Mouse (Mus musculus): ENCODE measurements around the gene Fgfr4.
"Not testable (repeated sequence)": the region's sequence is repeated elsewhere in the genome, so short reads cannot be mapped to it uniquely, and the experiment has no call there.

Gene Fgfr4

GRCm38 (mm10) chr13:55174347-55174746, 21.9 kb downstream of the Fgfr4 start:
- no peak for DNase-seq

DNA sequence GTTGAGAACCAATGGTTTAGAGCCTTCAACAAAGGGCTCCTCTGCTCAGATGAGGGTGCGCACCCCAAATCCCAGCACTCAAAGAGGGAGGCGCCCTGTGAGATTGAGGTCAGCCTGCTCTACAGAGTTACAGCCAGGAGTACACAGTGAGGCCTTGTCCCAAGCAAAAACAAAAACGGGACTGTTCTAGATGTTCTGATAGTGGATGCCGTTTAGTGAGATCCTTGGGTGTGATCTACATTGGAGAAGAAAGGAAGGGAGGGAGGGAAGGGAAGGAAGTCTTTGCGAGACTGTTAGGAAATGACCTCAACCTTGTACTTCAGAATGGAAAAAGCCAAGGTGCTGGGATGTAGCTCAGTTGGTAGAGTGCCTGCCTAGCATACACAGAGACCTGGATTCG, 23.8 kb downstream of the Fgfr4 start:
- DNase-seq, result no peak

DNA sequence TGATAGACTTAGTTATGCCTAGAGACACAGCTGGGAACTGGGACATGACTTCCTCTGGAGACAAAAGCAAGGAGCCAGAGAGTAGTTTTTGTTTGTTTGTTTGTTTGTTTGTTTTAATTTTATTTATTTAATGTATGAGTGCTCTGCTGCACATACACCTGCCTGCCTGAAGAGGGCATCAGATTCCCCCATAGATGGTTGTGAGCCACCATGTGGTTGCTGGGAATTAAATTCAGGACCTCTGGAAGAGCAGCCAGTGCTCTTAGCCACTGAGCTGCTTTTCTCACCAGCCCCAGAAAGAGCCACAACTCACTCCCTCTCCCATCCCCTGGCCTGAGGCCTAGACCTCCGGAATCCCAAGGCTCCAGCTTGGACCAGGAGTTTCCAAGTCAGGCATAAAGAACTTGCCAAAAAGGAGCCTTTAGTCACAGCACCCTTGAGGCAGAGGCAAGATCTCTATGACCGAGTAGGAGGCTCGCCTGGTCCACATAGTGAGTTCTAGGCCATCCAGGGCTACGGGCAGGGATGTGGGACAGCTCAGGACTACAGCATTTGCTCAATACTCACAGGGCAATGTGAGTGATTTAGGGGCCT, 25.6 kb downstream of the Fgfr4 start:
- DNase-seq, result no peak

- DNase-seq, result peak; percentile 55
Measured at GRCm38 (mm10) chr13:55178556-55178955, 26.1 kb downstream of the Fgfr4 start.

GRCm38 (mm10) chr13:55179591-55179990, 27.2 kb downstream of the Fgfr4 start:
- no peak for DNase-seq

DNA sequence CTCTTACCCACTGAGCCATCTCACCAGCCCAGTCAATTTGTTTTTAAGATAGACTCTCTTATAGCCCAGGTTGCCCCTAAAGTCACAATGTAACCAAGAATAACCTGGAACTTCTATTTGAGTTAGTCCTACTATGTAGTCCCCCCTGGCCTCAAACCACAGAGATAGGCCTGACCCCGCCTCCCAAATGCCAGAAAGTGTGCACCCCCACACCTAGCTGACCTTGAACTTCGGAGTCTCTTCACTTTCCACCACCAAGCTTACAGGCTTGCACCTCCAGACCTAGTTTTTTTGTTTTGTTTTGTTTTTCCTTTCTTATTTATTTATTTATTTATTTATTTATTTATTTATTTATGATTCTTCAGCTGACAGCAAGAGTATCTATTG, 29.3 kb downstream of the Fgfr4 start:
- no peak for DNase-seq

- DNase-seq, result peak; percentile 57
Measured at GRCm38 (mm10) chr13:55182173-55182894, 29.9 kb downstream of the Fgfr4 start.

GRCm38 (mm10) chr13:55183382-55183781, 30.9 kb downstream of the Fgfr4 start:
- DNase-seq, result no peak

DNA sequence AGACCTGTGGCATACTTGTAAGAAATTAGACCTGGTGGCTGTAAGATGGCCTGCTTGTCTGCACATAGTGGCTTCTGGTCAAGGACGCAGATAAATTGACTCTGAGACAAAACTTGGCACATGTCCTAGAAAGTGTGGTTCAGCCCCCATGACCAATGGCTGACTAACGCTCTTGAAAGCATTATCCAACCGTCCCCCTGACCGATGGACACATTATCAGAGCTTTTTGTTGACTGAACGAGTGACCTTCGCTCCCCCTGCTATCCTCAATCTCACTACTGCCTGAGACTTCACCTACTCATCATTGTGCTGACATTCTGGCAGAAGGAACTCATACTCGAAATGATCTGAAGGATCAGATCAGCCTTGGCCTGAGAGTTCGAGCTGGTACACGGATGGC, 34.6 kb downstream of the Fgfr4 start:
- not testable (repeated sequence) for DNase-seq

GRCm38 (mm10) chr13:55189531-55190107, 37.2 kb downstream of the Fgfr4 start:
- no peak for DNase-seq

- peak; percentile 92 for DNase-seq
Measured at GRCm38 (mm10) chr13:55190121-55190868, 37.9 kb downstream of the Fgfr4 start.

- no peak for DNase-seq
Measured at GRCm38 (mm10) chr13:55191535-55191934, 39.1 kb downstream of the Fgfr4 start.

- DNase-seq, result not testable (repeated sequence)
Measured at GRCm38 (mm10) chr13:55202758-55203157, 50.3 kb downstream of the Fgfr4 start.

DNA sequence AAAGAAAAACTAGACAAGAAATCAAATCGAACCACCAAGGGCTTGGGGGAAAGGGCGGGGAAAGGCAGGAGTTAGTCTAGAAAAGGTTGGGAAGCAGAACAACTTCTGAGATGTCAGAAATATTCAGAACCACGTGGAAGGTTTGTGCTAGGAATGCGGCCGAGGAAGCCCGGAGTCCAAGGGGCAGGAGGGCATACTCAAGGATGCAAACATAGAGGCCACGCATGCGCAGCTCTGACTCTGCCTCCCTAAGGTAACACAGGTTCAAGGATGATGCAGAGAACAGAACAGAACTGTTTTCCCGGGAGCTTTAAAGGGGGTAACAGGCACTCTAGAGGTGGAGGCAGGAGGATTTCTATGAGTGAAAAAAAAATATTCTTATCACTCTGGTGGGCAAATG, 51.3 kb downstream of the Fgfr4 start:
- no peak for DNase-seq

DNA sequence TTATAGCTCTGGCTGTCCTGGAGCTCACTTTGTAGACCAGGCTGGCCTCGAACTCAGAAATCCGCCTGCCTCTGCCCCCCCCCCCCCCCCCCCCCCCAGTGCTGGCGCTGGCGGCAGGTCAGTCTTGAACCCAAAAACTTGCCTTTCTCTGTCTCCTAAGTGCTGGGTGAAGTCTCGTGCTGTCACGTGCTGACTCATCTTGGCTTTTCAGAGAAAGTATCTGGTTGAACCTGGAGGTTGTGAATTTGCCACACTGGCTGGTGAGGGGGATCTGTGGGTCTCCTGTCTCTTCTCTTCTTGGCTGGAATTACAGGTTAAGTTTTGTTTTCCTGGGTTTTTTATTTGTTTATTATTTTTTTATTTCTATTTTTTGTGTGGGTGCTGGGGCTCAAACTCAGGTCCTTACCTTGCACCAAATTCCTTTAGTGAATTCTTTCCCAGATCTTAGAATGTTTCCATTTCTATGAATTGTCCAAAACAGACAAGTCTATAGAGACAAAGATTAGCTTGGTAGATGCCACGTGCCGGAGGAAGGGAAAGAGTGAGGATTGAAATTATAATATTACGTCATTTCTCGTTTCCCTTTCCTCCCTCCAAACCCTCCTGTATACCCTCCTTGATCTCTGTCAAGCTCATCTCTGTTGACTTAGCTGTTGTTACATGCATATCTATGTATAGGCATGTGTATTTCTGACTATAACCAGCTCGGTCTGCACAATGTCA, 52.4 kb downstream of the Fgfr4 start:
- DNase-seq, result no peak

DNA sequence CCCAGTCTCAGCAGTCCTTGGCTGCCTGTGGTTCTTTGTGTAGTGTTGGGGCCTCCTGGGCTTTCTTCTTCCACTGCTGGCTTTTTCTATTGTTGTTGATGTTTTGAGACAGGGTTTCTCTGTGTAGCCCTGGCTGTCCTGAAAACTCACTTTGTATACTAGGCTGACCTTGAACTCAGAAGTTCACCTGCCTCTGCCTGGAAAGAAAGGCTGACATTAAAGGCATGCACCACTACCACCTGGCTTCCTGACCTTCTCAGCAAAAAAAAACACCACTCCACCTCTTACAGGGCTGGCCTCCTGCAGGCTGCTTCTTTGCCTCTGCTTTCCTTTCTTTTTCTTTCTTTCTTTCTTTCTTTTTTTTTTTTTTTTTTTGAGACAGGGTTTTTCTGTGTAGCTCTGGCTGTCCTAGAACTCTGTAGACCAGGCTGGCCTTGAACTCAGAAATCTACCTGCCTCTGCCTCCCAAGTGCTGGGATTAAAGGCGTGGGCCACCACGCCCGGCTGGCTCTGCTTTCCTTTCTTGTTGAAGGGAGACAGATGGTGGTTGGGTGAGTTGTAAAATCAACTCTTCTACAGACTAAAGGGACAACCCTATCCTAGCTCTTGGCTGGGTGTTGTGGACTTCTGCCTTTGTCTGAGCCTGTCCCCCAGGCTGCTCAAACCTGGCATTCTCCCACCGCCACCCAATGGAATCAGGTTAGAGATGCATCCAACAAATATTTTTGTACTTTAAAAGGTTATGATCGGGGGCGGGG, 53.2 kb downstream of the Fgfr4 start:
- no peak for DNase-seq

DNA sequence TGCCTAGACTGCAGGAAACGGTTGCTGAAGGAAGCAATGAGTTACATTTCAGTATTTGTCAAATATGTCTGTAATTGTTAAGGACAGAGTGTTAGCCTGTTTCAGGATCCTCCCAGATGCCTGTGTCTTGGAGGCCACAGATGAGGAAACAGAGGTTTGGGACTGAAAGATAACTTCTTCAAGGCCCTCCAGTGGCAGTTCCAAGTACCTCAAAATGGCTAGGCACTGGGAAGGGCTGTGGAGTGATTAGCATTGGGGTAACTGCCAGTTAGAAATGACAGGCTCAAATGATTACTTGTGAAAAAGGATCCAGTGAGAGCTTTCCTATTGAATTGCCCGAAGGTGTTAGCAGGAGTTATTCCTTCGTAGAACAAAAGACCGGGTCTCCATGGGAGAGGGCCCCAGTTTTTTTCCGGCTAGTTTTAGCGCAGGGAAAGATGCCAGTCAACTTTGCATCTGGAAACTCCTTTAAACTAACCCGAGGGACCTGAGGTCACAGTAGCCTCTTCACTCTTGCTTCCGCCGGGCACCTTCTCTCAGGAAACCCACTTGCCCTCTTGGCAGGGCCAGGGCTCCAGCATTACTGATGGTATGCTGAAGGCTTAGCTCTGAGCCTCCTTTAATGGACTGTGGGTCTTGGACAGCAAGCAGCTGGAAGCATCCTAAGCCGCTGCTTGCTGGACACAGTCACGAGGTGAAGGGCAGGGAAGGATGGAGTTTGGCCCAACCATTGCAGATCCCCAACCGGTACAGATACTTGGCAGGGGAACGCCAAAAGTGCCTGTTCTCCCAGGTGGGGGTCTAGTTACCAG, 56.6 kb downstream of the Fgfr4 start:
- no peak for DNase-seq

DNA sequence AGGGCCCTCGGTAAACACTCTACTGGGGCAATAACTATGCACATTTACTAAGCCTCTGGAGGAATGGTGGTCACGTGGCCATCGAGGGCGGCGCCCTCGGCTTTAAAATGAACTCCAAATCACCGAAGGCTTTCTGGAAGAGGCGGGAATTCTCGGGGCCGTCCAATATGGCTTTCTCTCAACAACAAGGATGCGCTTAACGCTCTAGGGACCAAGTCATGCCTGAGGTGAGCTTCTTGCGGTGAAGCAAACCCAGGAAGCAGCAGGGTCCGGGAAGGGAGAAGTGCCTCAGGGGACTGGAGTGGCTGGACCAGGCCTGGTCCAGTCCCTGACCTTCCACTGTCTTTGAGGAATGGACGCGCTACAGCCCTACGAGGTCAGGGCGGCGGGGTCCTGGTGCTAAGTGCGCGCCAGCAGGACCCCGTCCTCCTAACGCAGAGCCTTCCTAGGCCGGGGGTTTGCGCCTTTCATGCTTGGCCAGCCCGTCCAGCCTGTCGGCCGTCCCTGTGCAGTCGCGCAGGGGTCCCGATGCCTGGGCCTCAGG, 57.3 kb downstream of the Fgfr4 start, which contains the start of gene Nsd1:
TSS of gene Nsd1 (plus strand) at position 134 of the 544 bp plus-strand sequence.
- no peak for DNase-seq

DNA sequence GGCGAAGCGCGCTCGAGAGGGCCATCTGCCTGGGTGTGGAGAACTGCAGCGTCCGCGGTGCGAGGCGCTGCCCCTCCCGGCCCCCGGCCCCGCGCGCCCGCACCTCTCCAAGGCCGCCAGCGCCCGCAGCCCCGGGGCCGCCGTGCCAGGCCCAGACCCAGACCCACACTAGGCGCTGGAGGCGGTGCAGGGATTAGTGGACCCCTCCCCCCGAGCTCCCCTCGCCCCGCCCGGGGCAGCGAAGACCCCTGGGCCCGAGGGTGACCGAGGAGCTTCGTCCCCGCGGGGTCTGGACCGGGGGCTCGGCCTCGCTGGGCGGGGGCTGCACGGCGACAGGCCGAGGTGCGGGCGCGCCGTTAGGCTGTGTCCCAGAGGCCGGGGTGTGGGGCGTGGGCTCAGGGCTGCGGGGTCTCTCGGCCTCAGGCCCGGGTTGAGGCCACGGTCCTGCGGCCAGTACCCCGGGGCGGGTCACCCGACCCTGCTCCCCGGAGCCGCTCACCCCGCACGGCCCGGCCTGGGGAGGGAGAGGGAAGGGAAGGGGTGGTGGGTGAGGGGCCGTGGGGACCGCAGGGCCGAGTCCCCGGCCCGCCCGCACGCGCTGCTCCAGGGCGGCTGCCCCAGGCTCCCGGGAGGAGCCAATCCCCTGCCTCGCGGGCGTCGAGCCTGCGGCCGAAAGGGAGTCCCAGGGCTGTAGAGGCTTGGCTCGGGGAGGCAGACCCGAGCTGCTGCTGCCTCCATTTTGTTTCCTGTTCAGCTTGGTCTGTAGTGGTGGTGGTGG, 57.9 kb downstream of the Fgfr4 start:
- peak; percentile 50 for DNase-seq

GRCm38 (mm10) chr13:55210971-55211220, 58.5 kb downstream of the Fgfr4 start:
- no peak for DNase-seq

All from right cerebral cortex, postnatal 14 days (tissue).